Mouse (Mus musculus): Measurements from ENCODE around the gene 4921524J17Rik.

The 4921524J17Rik gene

DNA sequence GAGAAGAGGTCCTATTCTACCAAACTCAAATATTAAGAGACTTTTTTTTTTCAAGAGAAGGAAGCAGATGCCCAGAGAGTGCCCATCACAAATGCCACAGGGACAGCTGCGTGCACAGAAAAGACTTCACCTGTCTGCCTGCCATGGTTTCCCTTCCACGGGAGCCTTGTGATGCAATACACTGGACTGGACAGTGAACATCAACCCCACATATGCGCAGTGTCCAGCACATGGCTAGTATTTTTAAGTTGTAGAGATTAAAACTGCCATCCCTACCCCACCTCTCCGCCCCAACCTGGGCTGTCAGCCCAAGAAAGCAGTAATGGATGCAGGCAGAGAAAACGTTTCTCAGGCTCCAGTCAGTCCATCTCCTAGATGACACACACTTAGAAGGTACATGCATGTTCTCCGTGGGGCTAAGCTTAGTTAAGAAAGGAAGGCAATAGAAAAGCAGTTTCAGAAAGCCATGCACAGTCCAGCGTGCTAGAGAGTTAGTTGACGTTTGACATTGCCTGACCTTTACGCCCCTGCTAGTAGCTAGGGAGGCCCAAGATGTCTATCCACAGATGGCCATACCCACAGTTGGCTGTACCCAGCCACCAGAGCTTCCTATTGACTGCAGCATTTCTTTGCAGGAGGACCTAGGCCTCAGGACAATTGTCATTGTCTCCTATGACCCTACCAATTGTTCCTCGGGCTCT is 52.4 kb downstream of the 4921524J17Rik start:
- peak; percentile 33 for DNase-seq (ENCODE audit: low spot score)

- peak; percentile 81 for DNase-seq (ENCODE audit: low spot score)
These were observed 53.4 kb downstream of the 4921524J17Rik start for GRCm38 (mm10) chr8:85379142-85379781.

GRCm38 (mm10) chr8:85376516-85376915 is 56.1 kb downstream of the 4921524J17Rik start:
- peak; percentile 0 for DNase-seq (ENCODE audit: low spot score)

GRCm38 (mm10) chr8:85374286-85374685 is 58.3 kb downstream of the 4921524J17Rik start:
- no peak for DNase-seq (ENCODE audit: low spot score)

DNA sequence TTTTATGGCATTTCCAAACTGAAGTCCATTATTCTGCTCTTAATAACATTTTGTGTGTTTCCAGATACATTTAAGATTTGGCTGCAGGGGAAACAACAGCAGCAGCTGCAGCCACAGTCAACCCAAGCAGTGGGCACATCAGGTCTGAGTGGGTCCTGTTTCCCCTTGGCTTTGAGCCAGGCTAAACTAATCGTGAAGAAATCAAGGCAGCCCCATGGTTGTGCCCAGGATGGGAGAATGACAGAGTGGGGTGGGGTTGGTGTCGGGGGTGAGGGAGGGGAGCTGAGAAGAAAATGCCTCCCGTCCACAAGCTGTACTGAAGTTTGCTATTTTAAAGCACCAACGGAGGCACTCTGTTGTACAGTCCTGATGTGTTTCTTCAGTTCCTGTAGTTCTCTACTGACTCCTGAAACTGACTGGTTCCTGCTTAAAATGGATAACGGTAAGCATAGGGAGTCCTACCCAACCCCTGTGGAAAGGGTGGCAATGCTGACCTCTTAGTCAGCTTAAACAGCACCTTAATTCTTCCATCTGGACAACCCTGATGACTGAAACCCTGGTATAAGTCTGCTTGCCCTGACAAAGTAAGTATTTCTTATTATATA is 59.1 kb downstream of the 4921524J17Rik start:
- DNase-seq (ENCODE audit: low spot score), result no peak

DNA sequence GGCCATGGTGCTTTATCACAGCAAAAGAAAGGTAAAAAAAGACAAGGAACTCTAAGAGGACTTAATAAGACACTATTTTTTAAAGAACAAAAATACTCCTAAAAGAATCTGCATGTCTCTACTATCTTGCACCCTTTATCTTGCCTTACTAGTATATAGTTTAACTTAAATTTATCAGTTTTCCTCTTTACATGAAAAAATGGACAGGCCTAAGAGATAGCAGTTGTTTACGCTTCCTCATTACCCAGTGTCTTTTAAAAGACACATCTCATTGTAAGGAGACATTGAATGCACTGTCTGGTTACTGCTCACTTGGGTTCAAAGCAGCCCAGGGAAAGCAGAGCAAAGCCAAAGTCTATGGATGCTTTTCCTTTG is 60.2 kb downstream of the 4921524J17Rik start:
- DNase-seq (ENCODE audit: low spot score), result no peak

DNA sequence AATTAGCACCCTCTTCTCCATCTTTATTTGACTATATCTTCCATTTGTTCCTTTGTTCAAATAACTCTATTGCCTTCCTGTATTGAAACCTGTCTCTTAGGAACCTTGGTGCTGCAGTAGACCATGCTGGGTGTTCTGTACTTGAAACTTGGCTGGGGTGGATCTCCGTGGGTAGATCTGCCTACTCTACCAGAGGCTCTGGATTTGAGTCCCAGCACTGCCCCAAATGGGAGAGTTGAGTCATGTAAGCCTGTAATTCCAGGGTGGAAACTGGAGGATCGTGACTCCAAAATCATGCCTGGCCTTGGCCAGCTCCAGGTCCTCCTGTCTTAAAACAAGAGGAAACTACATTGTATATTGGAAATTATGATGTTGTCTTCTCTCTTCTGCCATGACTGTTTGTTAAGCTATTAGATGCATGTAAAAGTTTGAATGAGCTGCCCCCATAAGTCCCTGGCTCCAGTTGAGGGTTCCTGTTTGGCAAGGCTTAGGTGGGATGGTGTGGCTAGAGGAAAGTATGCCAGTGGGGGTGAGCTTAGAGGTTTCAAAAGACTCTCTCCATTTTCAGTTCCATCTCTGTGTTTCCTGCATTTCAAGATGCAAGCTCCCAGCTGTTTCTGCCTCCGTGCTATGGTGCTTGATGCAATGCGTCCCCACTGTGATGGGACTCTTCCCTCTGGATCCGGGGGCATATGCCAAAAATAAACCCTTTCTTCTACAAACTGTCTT is 60.7 kb downstream of the 4921524J17Rik start:
- no peak for DNase-seq (ENCODE audit: low spot score)

GRCm38 (mm10) chr8:85365176-85365575 is 67.5 kb downstream of the 4921524J17Rik start:
- DNase-seq (ENCODE audit: low spot score), result no peak

DNA sequence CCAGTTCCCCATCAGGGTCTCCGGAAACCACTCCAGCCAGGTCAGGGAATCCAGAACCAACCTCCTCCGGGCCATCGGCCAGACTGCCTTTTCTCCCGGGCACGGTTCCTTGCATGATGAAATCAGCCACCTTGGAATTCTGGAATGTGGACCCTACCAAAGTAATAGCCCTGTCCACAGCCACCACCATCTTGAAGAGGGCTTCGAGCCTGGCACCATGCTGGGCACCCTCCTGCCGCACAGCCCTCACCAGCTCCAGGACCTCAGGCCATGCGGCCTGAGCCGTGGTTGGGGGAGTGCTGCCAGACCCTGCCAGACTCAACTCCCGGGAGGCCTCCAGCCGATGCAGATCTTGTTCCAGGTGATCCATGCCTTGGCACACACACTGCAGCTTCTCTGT is 68.0 kb downstream of the 4921524J17Rik start:
- DNase-seq (ENCODE audit: low spot score), result no peak

- DNase-seq (ENCODE audit: low spot score), result no peak
These were observed 69.2 kb downstream of the 4921524J17Rik start for GRCm38 (mm10) chr8:85363406-85363805.

- DNase-seq (ENCODE audit: low spot score), result no peak
These were observed 70.4 kb downstream of the 4921524J17Rik start for GRCm38 (mm10) chr8:85362211-85362610.
